ENCODE assay signal across 8 mouse cellular contexts in genomic region chr17:27204075-27204909, GRCm38 (mm10). TPM values are rescaled to one million over a fixed set of nuclear protein-coding genes. Genes with fewer than 3 reads are reported as not detected.
DNase-seq lines count a peak whose midpoint lies in the region; ATAC-seq lines count a peak whose summit lies in the region.

TSS of gene Lemd2 (minus strand) at chr17:27204469.

- H3K27ac ChIP-seq in embryonic facial prominence, embryonic 13.5 days: peak within 1 kb of the TSS; percentile 93
- peak within 1 kb of the TSS; percentile 94 for H3K27ac ChIP-seq in limb, embryonic 13.5 days
- peak within 1 kb of the TSS; percentile 96 for H3K27ac ChIP-seq in midbrain, embryonic 16.5 days (ENCODE audit: low read length)

- peak within 1 kb of the TSS; percentile 98 for H3K9ac ChIP-seq in embryonic facial prominence, embryonic 13.5 days
- peak within 1 kb of the TSS; percentile 98 for H3K9ac ChIP-seq in limb, embryonic 13.5 days
- peak within 1 kb of the TSS; percentile 99 for H3K9ac ChIP-seq in midbrain, embryonic 16.5 days (ENCODE audit: low read depth, low read length)

- peak within 1 kb of the TSS; percentile 86 for H3K4me2 ChIP-seq in embryonic facial prominence, embryonic 13.5 days
- H3K4me2 ChIP-seq in limb, embryonic 13.5 days (replicated peaks): peak within 1 kb of the TSS; percentile 91
- H3K4me2 ChIP-seq in midbrain, embryonic 16.5 days (ENCODE audit: low read length): peak within 1 kb of the TSS; percentile 70

- ATAC-seq in embryonic facial prominence, embryonic 13.5 days (ENCODE audit: insufficient number of reproducible peaks, insufficient read depth, low FRiP score, low TSS enrichment, low read depth): peak; percentile 89
- ATAC-seq in limb, embryonic 13.5 days (ENCODE audit: low FRiP score, low read depth): peak; percentile 91
- ATAC-seq in midbrain, embryonic 16.5 days: peak; percentile 93

- H3K27me3 ChIP-seq in embryonic facial prominence, embryonic 13.5 days: peaks cover 4% of the 10 kb centered on the region; the same call in 1 of the 2 replicates
- H3K27me3 ChIP-seq in limb, embryonic 13.5 days: no peaks in the 10 kb centered on the region
- H3K27me3 ChIP-seq in midbrain, embryonic 16.5 days (ENCODE audit: control insufficient read depth, insufficient read depth, low read depth, low read length): no peaks in the 10 kb centered on the region

- WGBS in embryonic facial prominence, embryonic 13.5 days: 6% methylated on average over 64 of the region's 97 CpGs
- WGBS in limb, embryonic 13.5 days: 5% methylated on average over 94 of the region's 97 CpGs
- 5% methylated on average over 69 of the region's 97 CpGs for WGBS in midbrain, embryonic 16.5 days

- peak within 1 kb of the TSS; percentile 95 for H3K4me3 ChIP-seq in embryonic facial prominence, embryonic 13.5 days
- peak within 1 kb of the TSS; percentile 95 for H3K4me3 ChIP-seq in limb, embryonic 13.5 days
- H3K4me3 ChIP-seq in midbrain, embryonic 16.5 days (ENCODE audit: low read depth, low read length): peak within 1 kb of the TSS; percentile 87

- peaks cover 33% of the 10 kb centered on the region for H3K36me3 ChIP-seq in embryonic facial prominence, embryonic 13.5 days
- H3K36me3 ChIP-seq in limb, embryonic 13.5 days: peaks cover 32% of the 10 kb centered on the region
- peaks cover 15% of the 10 kb centered on the region for H3K36me3 ChIP-seq in midbrain, embryonic 16.5 days (ENCODE audit: control insufficient read depth, insufficient read depth, low read length)

- DNase-seq in 3134 (ENCODE audit: extremely low read depth, insufficient read length, low spot score): peak; percentile 96
- peak; percentile 98 to 99 for DNase-seq in adrenal gland, postnatal 36 days
- peak; percentile 97 to 98 for DNase-seq in heart, adult 18-20 months
- peak; percentile 96 for DNase-seq in kidney, adult 8-10 months
- peak; percentile 95 to 98 for DNase-seq in spleen, postnatal 10 days (ENCODE audit: low spot score in 2 of 2)

- peaks cover 20% of the 10 kb centered on the region for H3K4me1 ChIP-seq in embryonic facial prominence, embryonic 13.5 days
- H3K4me1 ChIP-seq in limb, embryonic 13.5 days: peaks cover 61% of the 10 kb centered on the region
- peaks cover 23% of the 10 kb centered on the region for H3K4me1 ChIP-seq in midbrain, embryonic 16.5 days (ENCODE audit: control insufficient read depth, insufficient read depth, low read length)

- no peaks in the 10 kb centered on the region for H3K9me3 ChIP-seq in embryonic facial prominence, embryonic 13.5 days
- no peaks in the 10 kb centered on the region for H3K9me3 ChIP-seq in limb, embryonic 13.5 days
- H3K9me3 ChIP-seq in midbrain, embryonic 16.5 days (replicated peaks; ENCODE audit: control insufficient read depth, low read length, poor library complexity, severe bottlenecking): peaks cover 2% of the 10 kb centered on the region; the same call in 1 of the 2 replicates

RNA-seq across cellular contexts. Expression of gene Lemd2, which starts in this region (rescaled TPM):
- total RNA-seq in adrenal gland, postnatal 36 days (2021): 10 to 100 TPM; 66.5 to 76.6 TPM
- polyA plus RNA-seq in embryonic facial prominence, embryonic 13.5 days (2015; fragmentation: Nextera tagmentation; extraction: Ambion mirVana): 18.0 and 20.8 TPM in 2 replicates
- total RNA-seq in heart, adult 18-20 months (2021): 10 to 100 TPM; 28.0 to 30.5 TPM
- polyA plus RNA-seq in limb, embryonic 13.5 days (2015; fragmentation: Nextera tagmentation; extraction: Ambion mirVana): 18.6 and 18.8 TPM in 2 replicates
- 20.8 and 22.8 TPM in 2 replicates for polyA plus RNA-seq in midbrain, embryonic 16.5 days (2015; fragmentation: Nextera tagmentation; extraction: Ambion mirVana)

Comparison
In these comparisons a context has a peak if more than half of its experiments do, and no peak if none do; other contexts are left out.
1. Peak in every context shown above with its lines: DNase-seq, ATAC-seq, H3K4me3 ChIP-seq and H3K27ac ChIP-seq.